Mouse (Mus musculus) C2C12 (cell line): ENCODE data around the gene Zbtb45.

ENCODE experiments used
- CEBPB ChIP-seq: IDR thresholded peaks from one replicate; pipeline ENCODE4 v1.6.1; 2011; ENCODE audit warnings: low read depth, mild to moderate bottlenecking, control low read depth, moderate library complexity
- CTCF ChIP-seq: IDR thresholded peaks from one replicate; pipeline ENCODE4 v1.5.1; 2011; ENCODE audit not compliant: control insufficient read depth, insufficient read depth, insufficient read length
- FOSL1 ChIP-seq: IDR thresholded peaks from one replicate; pipeline ENCODE4 v1.8.0; 2011; ENCODE audit warnings: mild to moderate bottlenecking, low read length; ENCODE audit not compliant: poor library complexity, insufficient read depth, severe bottlenecking
- MAX ChIP-seq: IDR thresholded peaks from one replicate; pipeline ENCODE4 v1.6.1; 2011; ENCODE audit warnings: mild to moderate bottlenecking, control low read depth
- MYOG ChIP-seq: IDR thresholded peaks from one replicate; pipeline ENCODE4 v1.6.1; 2011; ENCODE audit not compliant: control insufficient read depth, insufficient read length; ENCODE audit errors: extremely low read depth

- TF ChIP-seq CTCF (peak; percentile 45), CEBPB (no peak), MAX (no peak), MYOG (no peak), FOSL1 (no peak)
Measured at GRCm38 (mm10) chr7:13046084-13046483, 36.2 kb upstream of the Zbtb45 start.
